Mouse (Mus musculus) liver, embryonic 14.5 days (tissue): Measurements from ENCODE around the gene Nrxn2.

Experiments
- CTCF ChIP-seq: IDR thresholded peaks from 2 replicates; pipeline ENCODE4 v1.5.1; 2016; ENCODE audit warnings: antibody characterized with exemption, low read depth, control low read depth
- EP300 ChIP-seq: IDR thresholded peaks from 2 replicates; pipeline ENCODE4 v1.6.1; 2016; ENCODE audit warnings: antibody characterized with exemption, low read depth

DNA sequence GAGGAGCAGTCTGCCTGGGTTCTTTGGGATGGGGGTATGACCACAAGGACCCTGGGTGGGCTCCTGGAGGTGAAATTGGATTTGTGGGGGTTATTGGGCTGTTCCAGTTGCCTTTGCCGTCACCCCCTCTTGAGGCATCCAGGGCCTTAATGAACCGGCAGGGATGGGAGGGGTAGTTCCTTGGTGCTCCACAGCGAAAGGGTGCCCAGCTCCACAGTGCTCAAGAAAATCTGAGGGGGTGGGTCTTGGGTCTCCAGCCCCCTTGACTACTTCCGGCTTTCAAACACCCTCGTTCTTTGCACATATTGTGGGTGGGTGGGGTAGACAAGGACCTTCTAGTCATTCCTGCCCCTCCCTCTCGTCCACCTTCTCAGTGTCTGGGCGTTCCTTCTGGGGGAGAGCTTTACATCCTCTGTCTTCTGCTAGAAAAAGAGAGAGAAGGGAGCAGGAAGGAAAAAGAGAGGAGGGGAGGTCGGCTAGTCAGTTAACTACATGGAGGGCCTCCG lies 1.3 kb downstream of the Nrxn2 start:
- TF ChIP-seq CTCF (no peak), EP300 (no peak)
